Mouse (Mus musculus) limb, embryonic 14.5 days (tissue): ENCODE results near the gene Gm11007. TPM values are rescaled to one million over a fixed set of nuclear protein-coding genes. Genes with fewer than 3 reads are reported as not detected.
"Not testable (repeated sequence)": the region's sequence is repeated elsewhere in the genome, so short reads cannot be mapped to it uniquely, and the experiment has no call there.

Experiments
- ATAC-seq: fragments of 200-750 bp; cut with Nextera tagmentation; 2 replicates; pipeline ENCODE4 v1.8.0; 2017; ENCODE audit warnings: low read depth, moderate number of reproducible peaks, moderate TSS enrichment; ENCODE audit not compliant: low FRiP score
- DNase-seq: peaks from one replicate; pipeline ENCODE4 v3.0.0-alpha.2; 2015; ENCODE audit warnings: low spot score
- H3K27ac ChIP-seq: fragments of 300-500 bp; sonication (generic); replicated peaks from 2 replicates; pipeline ENCODE4 v1.5.1; 2014; ENCODE audit warnings: low read depth, mild to moderate bottlenecking, low read length, moderate library complexity, mixed read lengths
- H3K27me3 ChIP-seq: fragments of 300-500 bp; sonication (generic); 2 replicates; pipeline ENCODE4 v1.6.1; 2014; ENCODE audit warnings: low read length, mixed read lengths; ENCODE audit not compliant: control insufficient read depth, insufficient read depth
- H3K36me3 ChIP-seq: fragments of 300-500 bp; sonication (generic); 2 replicates; pipeline ENCODE4 v1.6.1; 2014; ENCODE audit warnings: mild to moderate bottlenecking, low read length, moderate library complexity, mixed read lengths; ENCODE audit not compliant: control insufficient read depth, insufficient read depth
- H3K4me1 ChIP-seq: fragments of 300-500 bp; sonication (generic); 2 replicates; pipeline ENCODE4 v1.6.1; 2014; ENCODE audit warnings: antibody characterized with exemption, low read length, mixed read lengths; ENCODE audit not compliant: control insufficient read depth, insufficient read depth
- H3K4me2 ChIP-seq: fragments of 300-500 bp; sonication (generic); replicated peaks from 2 replicates; pipeline ENCODE4 v1.6.1; 2014; ENCODE audit warnings: low read depth, mild to moderate bottlenecking, low read length, moderate library complexity; ENCODE audit not compliant: severe bottlenecking
- H3K4me3 ChIP-seq: fragments of 300-500 bp; sonication (generic); replicated peaks from 2 replicates; pipeline ENCODE4 v1.5.1; 2014; ENCODE audit warnings: low read length
- H3K9ac ChIP-seq: fragments of 300-500 bp; sonication (generic); 2 replicates; pipeline ENCODE4 v1.6.1; 2014; ENCODE audit warnings: mild to moderate bottlenecking, low read depth, low read length, moderate library complexity; ENCODE audit not compliant: severe bottlenecking
- H3K9me3 ChIP-seq: fragments of 300-500 bp; sonication (generic); 2 replicates; pipeline ENCODE4 v1.6.1; 2016; ENCODE audit warnings: low read length; ENCODE audit not compliant: control insufficient read depth
- WGBS: fragments of 180-500 bp; shearing (Covaris S2); extraction: QIAGEN DNeasy Blood & Tissue Kit; methylation state at CpG from one replicate; pipeline ENCODE4 v1.1.7; 2014; 5-methylcytosine and 5-hydroxymethylcytosine counted together
- polyA plus RNA-seq, 2 experiments: library from polyadenylated mRNA; depleted of rRNA in 1 of 2; stranded (reverse) in 1 of 2; unstranded in 1 of 2; fragments of >200 nt; fragmentation: Nextera tagmentation in 1 of 2; extraction: Ambion mirVana in 1 of 2; gene quantifications; 2 replicates each; pipeline versions ENCODE4 v1.2.1 to v1.2.3; 2012 to 2014

The Gm11007 gene
- polyA plus RNA-seq (2012; rRNA removed) = not detected in 2 replicates
- polyA plus RNA-seq (2014; fragmentation: Nextera tagmentation; extraction: Ambion mirVana) = not detected in 2 replicates

DNA sequence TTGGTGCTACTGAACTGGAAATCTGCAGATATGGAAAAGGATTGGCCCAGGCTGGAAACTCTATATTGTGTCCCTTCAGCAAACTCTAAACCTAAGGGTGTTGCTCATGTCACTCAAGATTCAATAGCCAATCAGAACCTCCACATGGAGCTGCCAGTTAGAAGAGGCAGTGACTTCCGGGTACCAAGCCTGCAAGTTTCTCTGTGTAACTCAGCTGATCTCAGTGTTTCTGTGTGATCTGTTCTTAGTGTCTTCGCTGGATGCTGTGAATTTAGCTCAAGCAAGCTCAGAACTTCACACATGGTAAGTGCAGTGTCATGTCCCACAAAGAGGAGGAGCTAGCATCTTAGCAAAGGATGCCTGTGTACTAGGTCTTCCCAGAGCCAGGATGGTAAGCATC, at the start of gene Gm11007:
Gene Gm11007 (plus strand): TSS at position 301 of the 400 bp plus-strand sequence.
- H3K9me3 ChIP-seq, H3K4me1 ChIP-seq, ATAC-seq, H3K27ac ChIP-seq, H3K9ac ChIP-seq, DNase-seq, H3K36me3 ChIP-seq, H3K4me3 ChIP-seq, H3K4me2 ChIP-seq, H3K27me3 ChIP-seq: not testable (repeated sequence)
- WGBS = no CpG with 5 or more reads among the region's 2 CpGs

Other genes starting within 250 kb of the Gm11007 start
- 11.3 and 14.9 TPM in 2 replicates for gene Gm4724, start 208.2 kb upstream of the Gm11007 start, polyA plus RNA-seq (2012; rRNA removed)
- 15.7 and 23.5 TPM in 2 replicates for gene Gm4724, start 208.2 kb upstream of the Gm11007 start, polyA plus RNA-seq (2014; fragmentation: Nextera tagmentation; extraction: Ambion mirVana)
- 3.1 and 3.3 TPM in 2 replicates for gene Zfp965, start 174.0 kb upstream of the Gm11007 start, polyA plus RNA-seq (2012; rRNA removed)
- 6.6 and 7.0 TPM in 2 replicates for gene Zfp965, start 174.0 kb upstream of the Gm11007 start, polyA plus RNA-seq (2014; fragmentation: Nextera tagmentation; extraction: Ambion mirVana)
- gene Zfp969, start 59.7 kb downstream of the Gm11007 start, polyA plus RNA-seq (2012; rRNA removed) = not detected in 2 replicates
- 22.6 and 32.5 TPM in 2 replicates for gene Zfp969, start 59.7 kb downstream of the Gm11007 start, polyA plus RNA-seq (2014; fragmentation: Nextera tagmentation; extraction: Ambion mirVana)
- gene Gm2007, start 97.6 kb downstream of the Gm11007 start, polyA plus RNA-seq (2012; rRNA removed) = not detected in 2 replicates
- not detected in 2 replicates for gene Gm2007, start 97.6 kb downstream of the Gm11007 start, polyA plus RNA-seq (2014; fragmentation: Nextera tagmentation; extraction: Ambion mirVana)
- 3.2 and 5.1 TPM in 2 replicates for gene Gm14288, start 157.1 kb downstream of the Gm11007 start, polyA plus RNA-seq (2012; rRNA removed)
- 2.5 and 6.2 TPM in 2 replicates for gene Gm14288, start 157.1 kb downstream of the Gm11007 start, polyA plus RNA-seq (2014; fragmentation: Nextera tagmentation; extraction: Ambion mirVana)
- 5.1 and 5.5 TPM in 2 replicates for gene Gm6710, start 225.2 kb downstream of the Gm11007 start, polyA plus RNA-seq (2012; rRNA removed)
- gene Gm6710, start 225.2 kb downstream of the Gm11007 start, polyA plus RNA-seq (2014; fragmentation: Nextera tagmentation; extraction: Ambion mirVana) = 18.7 and 23.2 TPM in 2 replicates